Mouse (Mus musculus) megakaryocyte, embryonic 14.5 days (primary cell): ENCODE measurements around the gene Pgc. TPM values are rescaled to one million over a fixed set of nuclear protein-coding genes. Genes with fewer than 3 reads are reported as not detected.
A peak's percentile ranks its signal among the peaks of the same experiment; 100 is the strongest.

ENCODE experiments used
- H3K27me3 ChIP-seq: replicated peaks from 2 replicates; pipeline ENCODE3; 2012; ENCODE audit warnings: inconsistent platforms
- H3K36me3 ChIP-seq: replicated peaks from 2 replicates; pipeline ENCODE3; 2012; ENCODE audit warnings: low read length, inconsistent platforms, mixed read lengths
- H3K4me1 ChIP-seq: 2 replicates; pipeline ENCODE4 v1.6.1; 2012; ENCODE audit warnings: inconsistent platforms
- H3K4me3 ChIP-seq: replicated peaks from 2 replicates; pipeline ENCODE3; 2012; ENCODE audit warnings: moderate library complexity, mild to moderate bottlenecking, inconsistent platforms
- H3K9me3 ChIP-seq: 2 replicates; pipeline ENCODE4 v1.6.1; 2012; ENCODE audit warnings: inconsistent platforms
- FLI1 ChIP-seq: IDR thresholded peaks from 2 replicates; pipeline ENCODE4 v1.6.1; 2012; ENCODE audit warnings: low read length, inconsistent platforms, mixed read lengths
- GATA1 ChIP-seq: IDR thresholded peaks from 3 replicates; pipeline ENCODE4 v1.6.1; 2012; ENCODE audit warnings: mixed read lengths, low read length, inconsistent platforms, borderline replicate concordance
- polyA plus RNA-seq: library from polyadenylated mRNA; stranded (reverse); fragments of >175 nt; gene quantifications from 2 replicates; pipeline ENCODE4 v1.2.3, GENCODE M21; 2012; ENCODE audit warnings: low replicate concordance; ENCODE audit not compliant: insufficient read depth

The Pgc gene
- polyA plus RNA-seq, 1 experiment = not detected

DNA sequence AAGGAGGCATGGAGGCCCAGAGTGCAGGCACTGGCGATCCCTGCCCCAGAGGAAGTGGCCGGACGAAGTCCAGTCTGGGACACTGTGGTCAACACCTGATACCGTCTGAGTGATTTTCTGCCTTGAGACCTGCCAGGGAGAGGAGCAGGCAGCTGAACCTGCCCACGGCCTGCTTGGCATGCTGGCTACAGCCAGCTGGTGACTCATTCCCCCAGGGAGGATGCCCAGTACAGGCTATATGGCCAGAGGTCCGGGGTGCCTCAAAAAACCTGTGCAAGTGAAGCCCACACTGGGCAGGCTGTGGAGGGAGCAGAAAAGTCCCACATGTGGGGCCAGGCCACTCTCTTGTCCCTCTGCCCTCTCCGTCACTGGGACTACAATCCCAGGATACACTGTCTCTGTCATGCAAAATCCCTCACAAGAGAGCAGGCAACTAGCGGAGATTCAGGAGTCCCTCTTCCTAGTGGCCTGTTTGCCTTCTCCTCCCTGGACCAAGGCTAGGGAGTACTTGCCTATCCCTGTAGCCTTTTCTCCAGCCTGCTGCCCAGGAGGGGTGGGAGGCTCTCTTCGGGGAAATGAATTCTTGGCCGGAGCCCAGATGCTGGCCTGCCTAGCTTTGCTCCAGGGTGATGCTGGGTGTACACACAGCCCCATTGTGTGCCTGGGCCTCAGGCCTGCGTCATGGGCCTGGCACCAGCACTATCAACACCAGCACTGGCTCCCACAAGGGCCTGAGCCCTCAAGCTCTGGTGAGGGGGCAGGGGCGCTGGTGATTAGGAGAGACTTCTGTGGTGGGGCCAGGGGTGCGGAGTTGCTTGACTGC lies 36.1 kb downstream of the Pgc start:
- Histone ChIP-seq H3K27me3 (peaks cover 48% of the 10 kb centered on the region), H3K36me3 (no peaks in the 10 kb centered on the region), H3K4me1 (peaks cover 17% of the 10 kb centered on the region), H3K4me3 (no peak overlapping the region), H3K9me3 (no peaks in the 10 kb centered on the region)
- no peak for TF ChIP-seq GATA1
- TF ChIP-seq FLI1 = no peak

- Histone ChIP-seq H3K9me3 (peaks cover 3% of the 10 kb centered on the region), H3K4me1 (peaks cover 22% of the 10 kb centered on the region)
- TF ChIP-seq FLI1 = no peak
- TF ChIP-seq GATA1 = no peak
Observed at GRCm38 (mm10) chr17:47765986-47766385, 39.3 kb downstream of the Pgc start.

DNA sequence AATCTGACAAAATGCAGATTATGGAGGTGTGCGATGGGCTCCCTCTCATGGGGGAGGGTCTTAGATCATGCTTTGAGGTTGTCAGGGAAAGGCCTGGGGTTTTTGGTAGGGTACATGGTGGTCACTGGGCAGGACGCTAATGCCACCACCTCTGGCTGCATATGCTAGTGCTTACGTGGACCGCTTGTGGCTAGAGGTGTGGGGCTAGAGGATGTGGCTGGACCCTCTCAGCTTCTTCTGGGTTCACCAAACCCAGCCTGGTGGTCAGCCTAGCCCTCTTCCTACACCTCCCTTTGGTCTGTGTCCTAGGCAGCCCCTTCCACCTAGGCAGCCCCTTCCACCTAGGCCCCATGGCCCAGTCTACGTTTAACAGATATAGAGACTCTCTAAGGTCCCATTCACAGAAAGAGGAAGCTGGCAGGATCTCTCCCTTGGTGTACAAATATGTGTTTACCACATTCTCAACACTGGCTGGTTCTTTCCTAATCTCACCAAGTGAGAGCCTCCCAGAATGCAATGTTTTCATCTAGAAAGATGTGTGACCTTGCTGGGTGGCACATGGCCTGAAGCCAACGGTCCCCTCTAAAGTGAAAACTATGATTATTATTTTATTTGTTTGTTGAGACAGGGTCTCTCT lies 39.9 kb downstream of the Pgc start:
- Histone ChIP-seq H3K27me3 (peaks cover 65% of the 10 kb centered on the region), H3K36me3 (no peaks in the 10 kb centered on the region), H3K4me3 (no peak overlapping the region), H3K9me3 (peaks cover 9% of the 10 kb centered on the region), H3K4me1 (peaks cover 22% of the 10 kb centered on the region)
- TF ChIP-seq FLI1 (no peak), GATA1 (no peak)

More at GRCm38 (mm10) chr17:47765986-47766385, 39.3 kb downstream of the Pgc start:
- no peak overlapping the region for H3K4me3 ChIP-seq
- peaks cover 60% of the 10 kb centered on the region for H3K27me3 ChIP-seq
- H3K36me3 ChIP-seq = no peaks in the 10 kb centered on the region

GRCm38 (mm10) chr17:47767081-47767455 lies 40.4 kb downstream of the Pgc start:
- peaks cover 69% of the 10 kb centered on the region for H3K27me3 ChIP-seq
- no peak overlapping the region for H3K4me3 ChIP-seq
- H3K36me3 ChIP-seq = no peaks in the 10 kb centered on the region
- peaks cover 14% of the 10 kb centered on the region for H3K9me3 ChIP-seq
- H3K4me1 ChIP-seq = peaks cover 22% of the 10 kb centered on the region
- no peak for TF ChIP-seq GATA1
- TF ChIP-seq FLI1 = no peak

DNA sequence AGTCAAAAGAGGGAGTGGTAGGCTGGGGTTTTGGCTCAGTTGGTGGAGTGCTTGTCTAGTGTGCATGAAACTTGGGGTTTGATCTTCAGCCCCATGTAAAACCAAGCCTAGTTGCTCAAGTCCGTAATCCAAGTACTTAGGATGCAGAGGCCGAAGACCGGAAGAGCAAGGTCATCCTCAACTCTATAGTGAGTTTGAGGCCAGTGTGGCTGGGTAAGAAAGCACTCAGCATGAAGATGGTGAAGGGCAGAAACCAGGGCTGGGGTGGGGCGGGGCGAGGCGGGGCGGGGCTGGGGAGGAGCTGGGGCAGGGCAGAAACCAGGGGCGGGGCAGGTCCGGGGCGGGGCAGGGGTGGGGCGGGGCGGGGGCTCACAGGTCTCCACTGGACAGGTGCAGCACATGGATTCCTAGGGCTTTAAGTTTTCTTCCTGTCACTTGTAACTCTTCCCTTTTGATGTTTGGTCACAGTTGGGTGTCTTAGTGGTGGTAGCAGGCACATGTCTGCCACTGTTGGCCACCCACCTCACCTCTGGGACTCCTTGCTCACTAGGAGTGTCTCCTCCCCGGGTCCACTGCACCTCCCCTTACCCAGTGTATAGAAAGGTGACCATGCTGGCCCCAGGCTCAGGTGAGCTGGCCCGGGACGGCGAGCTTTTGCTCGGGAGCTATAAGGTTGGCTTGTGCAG lies 41.0 kb downstream of the Pgc start:
- peaks cover 3% of the 10 kb centered on the region for H3K36me3 ChIP-seq
- H3K4me1 ChIP-seq = peaks cover 22% of the 10 kb centered on the region
- TF ChIP-seq GATA1 (no peak), FLI1 (no peak)
- H3K9me3 ChIP-seq = peaks cover 19% of the 10 kb centered on the region
- peaks cover 68% of the 10 kb centered on the region for H3K27me3 ChIP-seq
- peak overlapping the region; percentile 44 for H3K4me3 ChIP-seq

DNA sequence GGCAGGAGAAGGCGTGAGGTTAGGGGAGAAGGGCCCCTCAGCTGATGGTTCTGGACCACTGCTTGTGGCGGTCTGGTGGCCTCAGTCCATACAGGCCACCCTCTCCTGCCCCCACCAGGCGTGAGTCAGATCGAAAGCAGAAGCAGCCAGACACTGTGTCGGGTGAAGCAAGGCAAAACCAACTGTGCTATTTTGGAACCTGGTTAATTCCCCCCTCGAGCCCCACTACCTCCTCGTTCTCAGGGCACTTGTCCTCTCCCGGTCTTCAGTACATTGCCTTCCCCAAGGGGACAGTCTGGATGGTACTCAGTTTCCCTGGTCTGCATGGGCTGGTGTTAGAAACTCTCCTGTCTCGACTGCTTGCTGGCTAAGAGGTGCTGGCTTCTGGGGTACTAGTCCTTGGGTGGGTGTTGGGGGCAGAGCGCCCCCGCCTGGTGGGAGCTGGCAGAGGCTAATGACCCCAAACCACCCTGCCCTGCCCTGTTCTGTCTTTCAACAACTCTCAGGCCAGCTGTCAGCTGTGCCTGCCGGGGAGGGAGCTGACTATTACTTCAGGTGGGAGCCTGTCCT lies 42.1 kb downstream of the Pgc start:
- H3K4me1 ChIP-seq = peaks cover 22% of the 10 kb centered on the region
- peaks cover 70% of the 10 kb centered on the region for H3K27me3 ChIP-seq
- peaks cover 31% of the 10 kb centered on the region for H3K9me3 ChIP-seq
- H3K4me3 ChIP-seq = peak overlapping the region; percentile 67
- TF ChIP-seq GATA1 (no peak), FLI1 (no peak)
- peaks cover 3% of the 10 kb centered on the region for H3K36me3 ChIP-seq

DNA sequence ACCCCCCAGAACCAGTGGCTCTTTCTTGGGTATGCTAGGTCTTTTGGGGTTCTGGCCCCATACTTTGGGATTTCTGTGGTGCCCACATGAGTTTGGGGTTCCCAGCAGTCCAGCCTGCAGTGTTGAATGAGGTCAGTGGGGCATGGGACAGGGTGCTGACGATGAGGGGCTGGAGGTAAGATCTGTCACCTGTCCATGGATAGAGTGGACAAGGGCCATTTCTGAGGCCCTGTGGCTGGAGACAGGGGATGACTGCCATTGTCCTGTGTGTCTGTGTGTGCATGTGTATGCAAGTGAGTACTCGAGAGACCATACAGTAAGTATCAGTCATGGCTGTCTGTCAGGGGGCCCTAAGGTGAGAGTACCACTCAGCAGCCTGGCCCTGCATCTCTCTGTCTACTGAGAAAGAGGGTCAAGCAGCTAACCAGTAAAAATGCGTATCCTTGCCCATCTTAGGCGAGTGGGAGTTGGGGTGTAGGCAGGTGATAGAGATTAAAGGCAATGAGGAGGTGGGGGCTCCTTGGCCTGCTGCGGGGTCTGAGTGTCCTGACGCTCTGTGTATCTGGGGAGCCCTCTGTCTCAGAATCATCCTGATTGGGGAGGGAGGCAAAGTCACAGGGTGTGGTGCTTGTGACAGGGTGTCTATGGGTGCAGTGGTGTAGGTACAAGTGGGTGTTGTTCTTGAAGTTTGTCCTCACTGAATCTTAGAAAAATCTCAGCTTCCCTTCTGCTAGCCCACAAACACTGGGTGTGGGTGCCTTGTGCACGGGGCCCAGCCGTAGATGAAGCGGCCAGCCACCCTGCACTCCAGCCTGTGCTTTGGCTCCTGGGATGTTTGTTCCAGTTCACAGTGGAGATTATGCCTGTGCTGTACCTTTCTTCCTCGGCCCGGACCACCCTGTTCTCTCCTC lies 43.0 kb downstream of the Pgc start:
- peaks cover 31% of the 10 kb centered on the region for H3K9me3 ChIP-seq
- H3K4me1 ChIP-seq = peaks cover 22% of the 10 kb centered on the region
- peak overlapping the region; percentile 81 for H3K4me3 ChIP-seq
- peaks cover 3% of the 10 kb centered on the region for H3K36me3 ChIP-seq
- TF ChIP-seq FLI1 (no peak), GATA1 (no peak)
- peaks cover 68% of the 10 kb centered on the region for H3K27me3 ChIP-seq

- Histone ChIP-seq H3K27me3 (peaks cover 49% of the 10 kb centered on the region), H3K4me3 (no peak overlapping the region), H3K9me3 (peaks cover 34% of the 10 kb centered on the region), H3K4me1 (peaks cover 22% of the 10 kb centered on the region), H3K36me3 (peaks cover 3% of the 10 kb centered on the region)
- no peak for TF ChIP-seq FLI1
- TF ChIP-seq GATA1 = no peak
Observed at GRCm38 (mm10) chr17:47773604-47774003, 47.0 kb downstream of the Pgc start.

GRCm38 (mm10) chr17:47777141-47777540 lies 50.5 kb downstream of the Pgc start:
- Histone ChIP-seq H3K27me3 (peaks cover 32% of the 10 kb centered on the region), H3K4me3 (no peak overlapping the region), H3K9me3 (peaks cover 19% of the 10 kb centered on the region), H3K4me1 (peaks cover 15% of the 10 kb centered on the region), H3K36me3 (peaks cover 2% of the 10 kb centered on the region)
- no peak for TF ChIP-seq GATA1
- TF ChIP-seq FLI1 = no peak
